Mouse (Mus musculus): ENCODE measurements around the gene Adgrf3. TPM values are rescaled to one million over a fixed set of nuclear protein-coding genes. Genes with fewer than 3 reads are reported as not detected.

Adgrf3 gene
- total and polyA plus RNA-seq, 3 experiments = 1.0 to 2.3 (median 2.2) TPM

DNA sequence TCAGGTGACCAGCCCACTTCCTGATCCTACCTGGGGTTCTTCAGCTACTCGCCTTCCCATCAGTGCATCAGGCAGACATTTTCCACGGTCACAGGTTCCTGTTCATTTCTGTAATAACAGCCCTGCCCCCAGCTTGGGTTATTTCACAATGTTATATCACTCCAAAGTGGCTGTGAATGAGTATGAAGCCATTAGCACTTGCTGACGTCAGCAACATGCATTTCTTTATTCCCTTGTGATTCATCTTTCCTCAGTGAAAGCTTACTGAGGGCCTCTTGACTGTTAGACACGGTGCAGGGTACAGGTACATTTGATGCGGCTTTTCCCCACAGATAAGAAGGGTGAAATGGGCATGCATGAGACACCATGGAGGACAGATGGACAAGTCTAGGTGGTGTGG is 10.4 kb upstream of the Adgrf3 start:
- in situ Hi-C loops (cut with MboI; ENCODE audit: low pct_ligation_motif_present, low pct_unique_long_range_greater_than_20kb, low sequenced_read_pairs) = loop anchor here (10.0 kb wide), 2 partner anchors 269 to 419 kb away; no protein-coding TSS in a partner anchor
- DNase-seq (ENCODE audit: extremely low read depth) = no peak
- Histone ChIP-seq H3K9me3 (replicated peaks; ENCODE audit: low read length) (no peaks in the 10 kb centered on the region), H3K9ac (ENCODE audit: insufficient read depth, low read depth) (no peak overlapping the region), H3K4me1 (ENCODE audit: control insufficient read depth in 1 of 2, insufficient read depth in 2 of 2) (no peaks in the 10 kb centered on the region), H3K27me3 (replicated peaks) (no peaks in the 10 kb centered on the region), H3K79me2 (replicated peaks; ENCODE audit: control insufficient read depth, extremely low read depth, insufficient read depth, poor library complexity, severe bottlenecking) (no peaks in the 10 kb centered on the region), H3K4me3 (replicated peaks in 1 of 3; ENCODE audit: low read depth in 2 of 3, low read length in 2 of 3, poor library complexity in 1 of 3) (no peak overlapping the region), H3K36me3 (replicated peaks in 1 of 2; ENCODE audit: control insufficient read depth in 1 of 2, insufficient read depth in 1 of 2, low read length in 1 of 2) (no peaks in the 10 kb centered on the region), H3K27ac (ENCODE audit: insufficient read depth, low read depth) (no peak overlapping the region), H3K4me2 (ENCODE audit: insufficient read depth, low read depth, poor library complexity, severe bottlenecking) (peak overlapping the region; percentile 13; the same call in 1 of the 2 replicates)
- TF ChIP-seq MAFK (IDR thresholded peaks at IDR 0.05; ENCODE audit: insufficient replicate concordance, low read length) = peak; percentile 65; the same call in 1 of the 2 replicates
- TF ChIP-seq ZNF384 (IDR thresholded peaks at IDR 0.05; ENCODE audit: low read depth, low read length) = no peak
- no peak for TF ChIP-seq MAX (IDR thresholded peaks at IDR 0.05; ENCODE audit: low read length)
- dilution Hi-C loops (cut with MboI; ENCODE audit: extremely low pct_ligation_motif_present, extremely low pct_unique_long_range_greater_than_20kb, low sequenced_read_pairs) = no loop called here

DNA sequence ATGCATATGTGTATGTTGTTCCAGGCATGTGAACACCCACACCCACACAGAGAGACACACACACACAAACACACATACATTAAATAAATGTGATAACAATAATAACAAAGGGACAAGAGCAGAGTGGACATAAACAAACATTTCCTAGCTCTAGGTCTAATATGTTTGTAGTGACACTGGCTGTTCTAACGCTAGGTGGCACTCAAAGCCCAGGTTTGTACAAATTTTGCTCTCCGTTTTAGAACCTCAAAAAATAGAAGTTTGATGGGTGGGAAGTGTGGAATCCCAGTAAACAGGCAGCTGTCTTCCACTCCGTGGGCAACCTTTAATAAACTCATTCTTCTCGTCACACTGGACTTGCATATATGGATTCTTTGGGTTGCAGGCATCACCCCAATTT is 9.4 kb upstream of the Adgrf3 start:
- no peak overlapping the region for H3K4me3 ChIP-seq (replicated peaks in 1 of 3; ENCODE audit: low read depth in 2 of 3, low read length in 2 of 3, poor library complexity in 1 of 3)
- no peaks in the 10 kb centered on the region for H3K36me3 ChIP-seq (replicated peaks in 1 of 2; ENCODE audit: control insufficient read depth in 1 of 2, insufficient read depth in 1 of 2, low read length in 1 of 2)
- no peaks in the 10 kb centered on the region for H3K4me1 ChIP-seq (ENCODE audit: control insufficient read depth in 1 of 2, insufficient read depth in 2 of 2)
- no peaks in the 10 kb centered on the region for H3K9me3 ChIP-seq (replicated peaks; ENCODE audit: low read length)
- in situ Hi-C loops (cut with MboI; ENCODE audit: low pct_ligation_motif_present, low pct_unique_long_range_greater_than_20kb, low sequenced_read_pairs) (loop anchor here (10.0 kb wide), 2 partner anchors 270 to 420 kb away; no protein-coding TSS in a partner anchor), dilution Hi-C loops (cut with MboI; ENCODE audit: extremely low pct_ligation_motif_present, extremely low pct_unique_long_range_greater_than_20kb, low sequenced_read_pairs) (no loop called here)
- no peak overlapping the region for H3K9ac ChIP-seq (ENCODE audit: insufficient read depth, low read depth)
- no peaks in the 10 kb centered on the region for H3K27me3 ChIP-seq (replicated peaks)
- DNase-seq (ENCODE audit: extremely low read depth) = peak; percentile 57
- H3K27ac ChIP-seq (ENCODE audit: insufficient read depth, low read depth) = no peak overlapping the region
- H3K4me2 ChIP-seq (ENCODE audit: insufficient read depth, low read depth, poor library complexity, severe bottlenecking) = no peak overlapping the region
- TF ChIP-seq CHD1 (IDR thresholded peaks at IDR 0.05; ENCODE audit: low read depth, low read length) (no peak), JUN (IDR thresholded peaks at IDR 0.05; ENCODE audit: insufficient read depth, low read depth, low read length) (no peak), ZC3H11A (IDR thresholded peaks at IDR 0.05; ENCODE audit: low read depth, low read length) (peak; percentile 47; the same call in 1 of the 2 replicates), BHLHE40 (IDR thresholded peaks at IDR 0.05; ENCODE audit: low read depth, low read length) (no peak), MYC (IDR thresholded peaks at IDR 0.05; ENCODE audit: low read depth, low read length) (no peak), TBP (conservative IDR thresholded peaks at IDR 0.05; ENCODE audit: low read depth, low read length) (no peak), POLR2A (IDR thresholded peaks at IDR 0.05; ENCODE audit: low read depth, low read length) (no peak), EP300 (IDR thresholded peaks at IDR 0.05; ENCODE audit: low read length) (no peak), ELF1 (IDR thresholded peaks at IDR 0.05; ENCODE audit: low read depth, low read length) (no peak), MAZ (IDR thresholded peaks at IDR 0.05; ENCODE audit: low read depth, low read length) (no peak), CTCF (conservative IDR thresholded peaks at IDR 0.05 in 1 of 2, IDR thresholded peaks at IDR 0.05 in 1 of 2; ENCODE audit: low read depth in 2 of 2, low read length in 2 of 2) (peak; percentile 57 to 93), SMC3 (IDR thresholded peaks at IDR 0.05; ENCODE audit: low read depth, low read length) (peak; percentile 90), MXI1 (IDR thresholded peaks at IDR 0.05; ENCODE audit: low read depth, low read length) (no peak), POLR2AphosphoS2 (IDR thresholded peaks at IDR 0.05; ENCODE audit: low read depth, low read length) (no peak), PAX5 (IDR thresholded peaks at IDR 0.05; ENCODE audit: low read length) (no peak), CHD2 (IDR thresholded peaks at IDR 0.05; ENCODE audit: low read length) (no peak), NRF1 (IDR thresholded peaks at IDR 0.05; ENCODE audit: low read depth, low read length) (no peak), IRF4 (IDR thresholded peaks at IDR 0.05; ENCODE audit: low read depth, low read length) (no peak), RAD21 (IDR thresholded peaks at IDR 0.05; ENCODE audit: low read depth, low read length) (peak; percentile 92), UBTF (IDR thresholded peaks at IDR 0.05; ENCODE audit: low read depth, low read length) (no peak)
- H3K79me2 ChIP-seq (replicated peaks; ENCODE audit: control insufficient read depth, extremely low read depth, insufficient read depth, poor library complexity, severe bottlenecking) = no peaks in the 10 kb centered on the region
